Mouse (Mus musculus) cerebellum, postnatal 4 days (tissue): Measurements from ENCODE around the gene Dok4.
"Not testable (repeated sequence)": the region's sequence is repeated elsewhere in the genome, so short reads cannot be mapped to it uniquely, and the experiment has no call there.

Source experiments
- DNase-seq, 2 experiments: peaks; one replicate each; pipeline ENCODE4 v3.0.0; 2022; ENCODE audit warnings: low spot score in 2 of 2, mixed read lengths in 1 of 2

The Dok4 gene

DNA sequence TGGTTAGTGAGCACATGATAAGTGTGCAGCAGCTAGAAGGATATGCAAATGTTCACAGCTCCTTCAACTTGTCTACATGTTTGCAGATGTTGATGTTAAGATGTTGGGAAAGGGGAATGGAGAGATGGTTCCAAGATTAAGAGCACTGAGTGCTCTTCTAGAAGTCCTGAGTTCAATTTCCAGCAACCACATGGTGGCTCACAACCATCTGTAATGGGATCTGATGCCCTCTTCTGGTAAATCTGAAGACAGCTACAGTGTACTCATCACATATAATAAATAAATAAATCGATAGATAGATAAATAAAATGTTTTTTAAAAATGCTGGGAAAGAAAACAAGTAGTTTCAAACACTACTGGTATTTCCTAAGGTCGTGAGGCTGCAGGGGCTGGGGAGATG, 34.9 kb downstream of the Dok4 start:
- no peak for DNase-seq

DNA sequence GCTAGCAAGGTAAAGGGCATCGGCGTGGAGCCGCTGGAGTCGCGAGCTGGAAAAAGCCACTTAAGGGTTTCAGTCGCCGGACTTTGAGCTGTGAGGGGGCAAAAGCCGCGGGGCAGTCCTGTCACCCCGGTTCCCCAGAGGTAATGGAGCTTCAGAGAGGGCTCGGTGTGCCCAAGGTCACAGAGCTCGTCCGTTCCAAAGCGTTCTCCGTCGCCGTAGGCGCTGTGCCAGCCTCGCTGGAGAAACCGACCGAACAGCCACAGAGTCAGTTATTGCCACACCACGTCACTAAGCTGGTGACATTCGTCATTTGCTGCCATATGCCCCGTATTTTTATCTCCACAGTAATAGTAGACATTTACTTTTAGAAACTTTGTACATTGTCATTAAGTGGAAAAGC, 37.5 kb downstream of the Dok4 start:
- DNase-seq: peak; percentile 43 to 66

- peak; percentile 85 to 95 for DNase-seq
Observed at GRCm38 (mm10) chr8:94837662-94838574, 38.2 kb downstream of the Dok4 start, which contains the start of the genes Coq9 and Ciapin1. Coq9 (plus strand) TSS chr8:94838321. Ciapin1 (minus strand) TSS chr8:94838358.

- DNase-seq: no peak
Observed at GRCm38 (mm10) chr8:94836456-94837240, 39.5 kb downstream of the Dok4 start.

- DNase-seq: not testable (repeated sequence)
Observed at GRCm38 (mm10) chr8:94835751-94836150, 40.4 kb downstream of the Dok4 start.

- DNase-seq: not testable (repeated sequence)
Observed at GRCm38 (mm10) chr8:94833901-94834405, 42.2 kb downstream of the Dok4 start.

DNA sequence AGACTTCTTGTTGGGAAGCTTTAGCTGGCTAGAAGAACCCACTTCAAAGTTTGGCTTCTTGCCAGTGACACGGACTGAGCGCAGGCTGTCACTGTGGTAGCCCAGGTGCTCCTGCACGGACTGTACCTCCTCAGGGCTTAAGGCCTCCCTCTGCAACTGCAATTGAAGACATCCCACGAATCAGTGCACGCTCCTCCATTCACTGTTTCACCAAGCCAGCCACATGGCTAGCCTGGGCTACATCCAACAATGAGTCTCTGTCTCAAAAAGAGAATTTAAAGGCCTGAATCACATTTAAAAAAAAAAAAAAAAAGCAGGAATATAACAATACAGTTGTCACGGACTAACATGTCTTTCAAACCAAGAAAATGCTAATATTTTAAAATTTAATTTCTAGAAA, 47.8 kb downstream of the Dok4 start:
- DNase-seq: no peak

DNA sequence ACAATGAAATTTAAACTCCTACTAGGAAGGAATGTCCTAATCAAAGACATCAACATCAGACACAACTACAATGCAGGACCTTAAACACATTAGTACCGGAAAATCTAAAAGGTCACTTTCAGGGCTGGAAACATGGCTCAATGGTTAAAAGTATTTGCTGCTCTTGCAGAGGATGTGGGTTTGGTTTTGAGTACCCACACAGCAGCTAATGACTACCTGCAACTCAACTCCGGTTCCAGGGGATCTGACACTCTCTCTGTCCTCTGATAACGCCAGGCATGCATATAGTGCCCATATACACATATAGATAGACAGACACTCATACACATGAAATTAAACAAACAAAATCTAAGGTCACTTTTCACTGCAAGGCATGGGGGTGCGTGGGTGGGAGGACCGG, 49.9 kb downstream of the Dok4 start:
- no peak for DNase-seq

GRCm38 (mm10) chr8:94825170-94825569, 51.0 kb downstream of the Dok4 start:
- DNase-seq: no peak

GRCm38 (mm10) chr8:94822637-94823560, 53.2 kb downstream of the Dok4 start:
- peak in 1 of 2 experiments; percentile 46 for DNase-seq

- no peak for DNase-seq
Observed at GRCm38 (mm10) chr8:94821381-94821780, 54.7 kb downstream of the Dok4 start.

- DNase-seq: no peak
Observed at GRCm38 (mm10) chr8:94820553-94820952, 55.6 kb downstream of the Dok4 start.

DNA sequence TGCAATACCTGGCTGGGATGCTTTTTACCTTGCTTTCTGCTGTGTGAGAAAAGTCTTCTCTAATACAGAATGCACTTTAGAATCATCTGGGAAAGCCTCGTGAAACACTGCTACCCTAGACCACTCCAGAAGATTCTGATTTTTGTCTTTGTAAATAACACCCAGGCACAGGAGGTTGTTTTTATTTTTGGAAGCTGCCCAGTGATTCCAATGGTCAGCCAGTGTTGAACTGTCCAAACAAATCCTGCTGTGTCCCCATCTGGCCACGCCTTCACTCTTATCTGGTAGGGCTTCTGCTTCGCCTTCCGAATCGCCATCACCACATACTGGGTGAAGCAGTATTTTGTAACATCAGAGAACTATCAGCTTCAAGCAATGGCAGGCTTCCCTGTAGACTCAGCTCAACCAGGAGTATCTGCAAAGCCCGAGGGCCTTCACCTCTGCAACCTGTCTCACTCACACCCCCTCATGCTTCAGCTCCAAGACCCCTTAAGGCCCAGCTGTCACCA, 56.4 kb downstream of the Dok4 start:
- DNase-seq: no peak

DNA sequence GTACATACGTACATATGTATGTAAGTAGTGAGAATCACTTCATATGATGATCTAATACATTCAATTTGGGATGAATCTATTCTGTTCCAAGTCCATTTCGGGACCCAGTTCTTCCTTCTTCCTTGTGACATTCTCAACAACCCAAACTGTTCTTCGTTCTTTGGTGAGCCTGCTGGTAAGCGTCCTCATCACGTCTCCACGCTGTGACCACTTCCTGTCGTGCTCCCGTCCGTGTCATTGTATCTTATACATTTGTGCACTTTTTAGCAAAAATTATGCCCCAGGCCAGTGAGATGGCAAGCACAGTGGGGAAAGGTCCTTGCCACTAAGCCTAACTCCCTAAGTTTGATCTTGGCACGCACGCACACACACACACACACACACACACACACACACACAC, 58.2 kb downstream of the Dok4 start:
- no peak for DNase-seq

DNA sequence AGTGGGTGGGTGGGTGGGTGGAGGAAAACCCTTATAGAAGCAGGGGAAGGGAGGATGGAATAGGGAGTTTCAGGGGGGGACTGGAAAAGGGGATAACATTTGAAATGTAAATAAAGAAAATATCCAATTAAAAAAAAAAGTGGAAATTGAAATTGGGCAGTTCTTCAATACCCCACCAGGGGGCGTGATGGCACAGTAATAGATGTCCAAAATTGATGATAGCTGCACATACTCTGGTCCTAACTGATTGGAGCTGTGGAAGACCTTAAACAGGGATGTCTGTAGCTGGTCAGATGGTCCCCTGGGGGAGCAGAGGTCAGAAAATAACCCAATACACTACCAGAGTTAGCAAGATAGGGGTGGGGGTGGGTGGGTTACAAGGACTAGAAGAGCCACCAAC, 61.6 kb downstream of the Dok4 start:
- peak in 1 of 2 experiments; percentile 26 for DNase-seq
